Mouse (Mus musculus) brain, embryonic 14.5 days (tissue): ENCODE results near the gene Bcat2. TPM values are rescaled to one million over a fixed set of nuclear protein-coding genes. Genes with fewer than 3 reads are reported as not detected.

ENCODE experiments used
- DNase-seq: peaks from one replicate; pipeline ENCODE4 v3.0.0-alpha.2; 2011; ENCODE audit warnings: low read depth
- CTCF ChIP-seq: fragments of 200-500 bp; IDR thresholded peaks from 2 replicates; pipeline ENCODE4 v1.5.1; 2012; ENCODE audit warnings: inconsistent platforms, mild to moderate bottlenecking, moderate library complexity, borderline replicate concordance; ENCODE audit not compliant: insufficient read depth, insufficient read length; ENCODE audit errors: extremely low read depth
- POLR2A ChIP-seq: fragments of 200-500 bp; IDR thresholded peaks from 2 replicates; pipeline ENCODE4 v1.6.1; 2012; ENCODE audit warnings: mild to moderate bottlenecking, inconsistent platforms, borderline replicate concordance; ENCODE audit not compliant: poor library complexity, insufficient read depth, insufficient read length, severe bottlenecking; ENCODE audit errors: extremely low read depth
- polyA plus RNA-seq: library from polyadenylated mRNA; depleted of rRNA; stranded (reverse); fragments of >200 nt; gene quantifications from 2 replicates; pipeline ENCODE4 v1.2.3, GENCODE M21; 2012; rRNA removed

Bcat2 gene
- polyA plus RNA-seq, 1 experiment = 29.5 TPM

GRCm38 (mm10) chr7:45637710-45638109 lies 67.8 kb downstream of the Bcat2 start:
- no peak for TF ChIP-seq POLR2A
- TF ChIP-seq CTCF = no peak
- DNase-seq = no peak

GRCm38 (mm10) chr7:45638623-45639401 lies 68.9 kb downstream of the Bcat2 start:
- TF ChIP-seq POLR2A (peak; percentile 17; the same call in 1 of the 2 replicates), CTCF (no peak)
- peak; percentile 100 for DNase-seq

Other genes with a start within 250 kb of the Bcat2 start
- 19.0 and 20.3 TPM in 2 replicates for gene Trpm4, start 236.4 kb upstream of the Bcat2 start, polyA plus RNA-seq
- 0.48 and 1.3 TPM in 2 replicates for gene Hrc, start 234.9 kb upstream of the Bcat2 start, polyA plus RNA-seq
- gene Ppfia3, start 203.1 kb upstream of the Bcat2 start, polyA plus RNA-seq = 56.7 and 60.0 TPM in 2 replicates
- 15.7 and 17.6 TPM in 2 replicates for gene Lin7b, start 199.6 kb upstream of the Bcat2 start, polyA plus RNA-seq
- 643 and 713 TPM in 2 replicates for gene Snrnp70, start 174.4 kb upstream of the Bcat2 start, polyA plus RNA-seq
- 0.03 TPM in 1 of 2 replicates, not detected in the other for gene Kcna7, start 164.5 kb upstream of the Bcat2 start, polyA plus RNA-seq
- gene Ntf5, start 156.5 kb upstream of the Bcat2 start, polyA plus RNA-seq = 0.23 and 0.27 TPM in 2 replicates
- 1.1 and 1.7 TPM in 2 replicates for gene Lhb, start 149.3 kb upstream of the Bcat2 start, polyA plus RNA-seq
- gene Gys1, start 135.3 kb upstream of the Bcat2 start, polyA plus RNA-seq = 26.7 and 30.6 TPM in 2 replicates
- gene Ruvbl2, start 132.1 kb upstream of the Bcat2 start, polyA plus RNA-seq = 125 and 158 TPM in 2 replicates
- gene Ftl1, start 110.3 kb upstream of the Bcat2 start, polyA plus RNA-seq = 2,346 and 2,481 TPM in 2 replicates
- 168 and 237 TPM in 2 replicates for gene Bax, start 103.3 kb upstream of the Bcat2 start, polyA plus RNA-seq
- 0.11 and 0.18 TPM in 2 replicates for gene Tulp2, start 88.3 kb upstream of the Bcat2 start, polyA plus RNA-seq
- 0.30 TPM in 1 of 2 replicates, not detected in the other for gene Gm45808, start 83.3 kb upstream of the Bcat2 start, polyA plus RNA-seq
- 2.0 and 2.8 TPM in 2 replicates for gene Dhdh, start 81.3 kb upstream of the Bcat2 start, polyA plus RNA-seq
- 92.0 and 111 TPM in 2 replicates for gene Nucb1, start 59.7 kb upstream of the Bcat2 start, polyA plus RNA-seq
- gene Ppp1r15a, start 43.9 kb upstream of the Bcat2 start, polyA plus RNA-seq = 13.5 and 14.5 TPM in 2 replicates
- 1.7 and 3.6 TPM in 2 replicates for gene Plekha4, start 43.8 kb upstream of the Bcat2 start, polyA plus RNA-seq
- gene Hsd17b14, start 15.3 kb upstream of the Bcat2 start, polyA plus RNA-seq = 0.25 and 0.44 TPM in 2 replicates
- 0.13 TPM in 1 of 2 replicates, not detected in the other for gene Fgf21, start 45.3 kb downstream of the Bcat2 start, polyA plus RNA-seq
- 0.06 and 0.14 TPM in 2 replicates for gene Fut1, start 47.1 kb downstream of the Bcat2 start, polyA plus RNA-seq
- 0.13 and 0.16 TPM in 2 replicates for gene Izumo1, start 51.7 kb downstream of the Bcat2 start, polyA plus RNA-seq
- gene Rasip1, start 57.3 kb downstream of the Bcat2 start, polyA plus RNA-seq = 11.6 and 17.6 TPM in 2 replicates
- 3.2 and 4.0 TPM in 2 replicates for gene Mamstr, start 69.8 kb downstream of the Bcat2 start, polyA plus RNA-seq
- gene Fut2, start 96.2 kb downstream of the Bcat2 start, polyA plus RNA-seq = 0.10 and 0.16 TPM in 2 replicates
- 0.64 and 2.1 TPM in 2 replicates for gene Ntn5, start 113.9 kb downstream of the Bcat2 start, polyA plus RNA-seq
- gene Sec1, start 124.2 kb downstream of the Bcat2 start, polyA plus RNA-seq = 0.66 and 1.1 TPM in 2 replicates
- 81.4 and 108 TPM in 2 replicates for gene Car11, start 129.7 kb downstream of the Bcat2 start, polyA plus RNA-seq
- 7.6 and 8.4 TPM in 2 replicates for gene Dbp, start 134.9 kb downstream of the Bcat2 start, polyA plus RNA-seq
- gene Rpl18, start 145.3 kb downstream of the Bcat2 start, polyA plus RNA-seq = 640 and 749 TPM in 2 replicates
- gene Sphk2, start 147.8 kb downstream of the Bcat2 start, polyA plus RNA-seq = 33.0 and 39.8 TPM in 2 replicates
- gene Fam83e, start 151.1 kb downstream of the Bcat2 start, polyA plus RNA-seq = 0.68 and 0.83 TPM in 2 replicates
- gene Spaca4, start 155.7 kb downstream of the Bcat2 start, polyA plus RNA-seq = not detected in 2 replicates
- 328 and 336 TPM in 2 replicates for gene Lmtk3, start 213.6 kb downstream of the Bcat2 start, polyA plus RNA-seq
- 2.0 and 2.3 TPM in 2 replicates for gene Sult2b1, start 214.5 kb downstream of the Bcat2 start, polyA plus RNA-seq
- gene Cyth2, start 244.4 kb downstream of the Bcat2 start, polyA plus RNA-seq = 246 and 277 TPM in 2 replicates